Mouse (Mus musculus): ENCODE measurements around the gene Olfr69.

- TF ChIP-seq POLR2A (IDR thresholded peaks at IDR 0.05; ENCODE audit: borderline replicate concordance, low read depth, low read length) (no peak), CTCF (IDR thresholded peaks at IDR 0.05; ENCODE audit: low read depth, low read length) (no peak)
These were observed 40.8 kb upstream of the Olfr69 start for GRCm38 (mm10) chr7:103812174-103812573.

Measured in bone marrow macrophage, adult 2 months (primary cell).